Mouse (Mus musculus): ENCODE results near the gene 6330409D20Rik. TPM values are rescaled to one million over a fixed set of nuclear protein-coding genes. Genes with fewer than 3 reads are reported as not detected.

The 6330409D20Rik gene
- total and polyA plus RNA-seq, 2 experiments from 2014 or later: 2.1 to 2.9 TPM

DNA sequence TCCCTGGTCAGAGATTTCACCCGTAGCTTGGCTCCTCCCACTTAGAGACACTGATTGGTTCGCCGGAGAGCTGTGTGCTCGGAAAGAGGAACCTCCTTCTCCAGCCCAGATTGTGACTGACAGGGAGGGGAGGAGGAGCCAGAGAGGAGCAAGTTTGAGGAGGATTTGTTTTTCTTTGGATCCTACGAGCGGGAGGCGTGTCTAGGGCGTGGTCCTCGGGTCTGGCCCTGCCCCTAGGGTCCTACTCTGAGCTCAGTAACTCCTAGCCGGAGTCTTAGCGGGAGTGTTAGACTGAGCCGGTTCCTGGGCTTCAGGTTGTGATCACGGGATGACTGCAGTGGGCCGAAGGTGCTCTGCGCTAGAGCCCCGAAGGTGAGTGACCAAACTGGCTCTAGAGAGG, 13.4 kb downstream of the 6330409D20Rik start:
- TF ChIP-seq CTCF (IDR thresholded peaks at IDR 0.05; ENCODE audit: low read depth): no peak
- H3K36me3 ChIP-seq (ENCODE audit: insufficient read depth): no peaks in the 10 kb centered on the region
- H3K9ac ChIP-seq: peak overlapping the region; percentile 10; the same call in 1 of the 2 replicates

GRCm38 (mm10) chr2:32724832-32725790, 15.7 kb downstream of the 6330409D20Rik start:
- H3K27ac ChIP-seq (ENCODE audit: low read depth, low read length): no peak overlapping the region
- no peak for TF ChIP-seq CTCF (IDR thresholded peaks at IDR 0.05; ENCODE audit: low read depth)
- no peaks in the 10 kb centered on the region for H3K27me3 ChIP-seq (ENCODE audit: insufficient read depth, low read length)
- WGBS: 79% methylated on average over 16 of the region's 16 CpGs
- ATAC-seq (no peak), DNase-seq (no peak)
- no peaks in the 10 kb centered on the region for H3K36me3 ChIP-seq (ENCODE audit: insufficient read depth)
- H3K4me3 ChIP-seq (ENCODE audit: low read depth, low read length): no peak overlapping the region
- H3K4me1 ChIP-seq (ENCODE audit: insufficient read depth): no peaks in the 10 kb centered on the region
- H3K9me3 ChIP-seq (ENCODE audit: low read length): no peaks in the 10 kb centered on the region
- no peak overlapping the region for H3K9ac ChIP-seq
- no peak overlapping the region for H3K4me2 ChIP-seq (ENCODE audit: low read depth)

More for the DNA sequence above, 13.4 kb downstream of the 6330409D20Rik start:
- H3K9me3 ChIP-seq (ENCODE audit: low read length): no peaks in the 10 kb centered on the region
- peak overlapping the region; percentile 49 for H3K4me2 ChIP-seq (ENCODE audit: low read depth)
- peak; percentile 86 for DNase-seq
- H3K27ac ChIP-seq (ENCODE audit: low read depth, low read length): no peak overlapping the region
- 2% methylated on average over 16 of the region's 16 CpGs for WGBS
- H3K4me1 ChIP-seq (ENCODE audit: insufficient read depth): no peaks in the 10 kb centered on the region
- peak overlapping the region; percentile 35 for H3K4me3 ChIP-seq (ENCODE audit: low read depth, low read length)
- peak; percentile 98 for ATAC-seq
- H3K27me3 ChIP-seq (ENCODE audit: insufficient read depth, low read length): no peaks in the 10 kb centered on the region

GRCm38 (mm10) chr2:32724149-32724548, 16.7 kb downstream of the 6330409D20Rik start:
- H3K4me3 ChIP-seq (ENCODE audit: low read depth, low read length): no peak overlapping the region
- no peaks in the 10 kb centered on the region for H3K4me1 ChIP-seq (ENCODE audit: insufficient read depth)
- no peak overlapping the region for H3K4me2 ChIP-seq (ENCODE audit: low read depth)
- WGBS: 81% methylated on average over 4 of the region's 4 CpGs
- ATAC-seq: no peak
- no peaks in the 10 kb centered on the region for H3K9me3 ChIP-seq (ENCODE audit: low read length)
- no peak for DNase-seq
- H3K27ac ChIP-seq (ENCODE audit: low read depth, low read length): no peak overlapping the region
- H3K36me3 ChIP-seq (ENCODE audit: insufficient read depth): no peaks in the 10 kb centered on the region
- no peak overlapping the region for H3K9ac ChIP-seq
- H3K27me3 ChIP-seq (ENCODE audit: insufficient read depth, low read length): no peaks in the 10 kb centered on the region
- no peak for TF ChIP-seq CTCF (IDR thresholded peaks at IDR 0.05; ENCODE audit: low read depth)

DNA sequence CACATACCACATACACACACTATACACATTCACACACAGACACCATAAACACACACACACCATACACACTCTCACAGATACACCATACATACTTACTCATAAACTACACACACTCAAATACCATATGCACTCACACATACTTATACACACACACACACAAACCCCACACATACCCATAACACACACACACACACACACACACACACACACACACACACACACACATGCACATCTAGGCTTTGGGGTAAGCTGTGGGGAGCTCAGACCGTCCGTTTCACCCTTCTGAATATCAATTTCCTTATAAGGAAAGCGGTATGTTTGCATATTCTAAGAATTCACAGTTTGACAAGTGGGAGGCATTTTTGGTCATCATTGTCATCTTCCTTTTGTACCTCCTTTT, 18.2 kb downstream of the 6330409D20Rik start:
- Histone ChIP-seq H3K4me2 (ENCODE audit: low read depth) (no peak overlapping the region), H3K9me3 (ENCODE audit: low read length) (no peaks in the 10 kb centered on the region), H3K36me3 (ENCODE audit: insufficient read depth) (no peaks in the 10 kb centered on the region), H3K27me3 (ENCODE audit: insufficient read depth, low read length) (no peaks in the 10 kb centered on the region), H3K4me1 (ENCODE audit: insufficient read depth) (no peaks in the 10 kb centered on the region), H3K27ac (ENCODE audit: low read depth, low read length) (no peak overlapping the region), H3K4me3 (ENCODE audit: low read depth, low read length) (no peak overlapping the region), H3K9ac (no peak overlapping the region)
- ATAC-seq (no peak), DNase-seq (no peak)
- no peak for TF ChIP-seq CTCF (IDR thresholded peaks at IDR 0.05; ENCODE audit: low read depth)
- 75% methylated on average over 3 of the region's 3 CpGs for WGBS

DNA sequence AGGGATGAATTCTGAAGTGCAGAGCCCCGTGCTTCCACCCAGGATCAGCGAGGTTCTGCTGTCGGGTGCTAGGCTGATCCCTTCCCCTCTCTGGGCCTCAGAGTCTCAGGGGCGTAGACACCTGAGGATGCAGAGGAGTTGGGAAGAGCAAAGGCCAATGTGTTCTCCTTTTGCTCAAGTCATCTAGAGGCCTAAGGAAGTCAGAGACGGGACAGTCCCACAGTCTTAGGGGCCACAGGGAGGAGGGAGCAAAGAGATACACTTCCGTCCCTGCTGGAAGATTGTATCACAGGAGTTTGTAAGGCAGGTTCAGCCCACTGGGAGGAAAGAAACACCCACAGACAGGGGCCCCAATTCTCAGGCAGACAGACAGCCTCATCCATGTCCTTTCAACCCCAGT, 18.8 kb downstream of the 6330409D20Rik start:
- no peaks in the 10 kb centered on the region for H3K4me1 ChIP-seq (ENCODE audit: insufficient read depth)

GRCm38 (mm10) chr2:32720681-32721229, 20.1 kb downstream of the 6330409D20Rik start, which contains the start of gene Sh2d3c:
Gene Sh2d3c (plus strand): TSS chr2:32721055.
- H3K4me1 ChIP-seq (ENCODE audit: insufficient read depth): no peaks in the 10 kb centered on the region
- H3K9me3 ChIP-seq (ENCODE audit: low read length): no peaks in the 10 kb centered on the region
- H3K36me3 ChIP-seq (ENCODE audit: insufficient read depth): no peaks in the 10 kb centered on the region
- H3K4me3 ChIP-seq (ENCODE audit: low read depth, low read length): no peak within 1 kb of the TSS
- DNase-seq: peak; percentile 14
- no peaks in the 10 kb centered on the region for H3K27me3 ChIP-seq (ENCODE audit: insufficient read depth, low read length)
- no peak for TF ChIP-seq CTCF (IDR thresholded peaks at IDR 0.05; ENCODE audit: low read depth)
- ATAC-seq: no peak
- no peak within 1 kb of the TSS for H3K27ac ChIP-seq (ENCODE audit: low read depth, low read length)
- no peak within 1 kb of the TSS for H3K9ac ChIP-seq
- H3K4me2 ChIP-seq (ENCODE audit: low read depth): no peak within 1 kb of the TSS
- 44% methylated on average over 8 of the region's 8 CpGs for WGBS

More for the DNA sequence above, 18.8 kb downstream of the 6330409D20Rik start:
- no peak overlapping the region for H3K27ac ChIP-seq (ENCODE audit: low read depth, low read length)
- H3K4me2 ChIP-seq (ENCODE audit: low read depth): no peak overlapping the region
- WGBS: 69% methylated on average over 6 of the region's 6 CpGs
- no peaks in the 10 kb centered on the region for H3K9me3 ChIP-seq (ENCODE audit: low read length)
- TF ChIP-seq CTCF (IDR thresholded peaks at IDR 0.05; ENCODE audit: low read depth): no peak
- H3K36me3 ChIP-seq (ENCODE audit: insufficient read depth): no peaks in the 10 kb centered on the region
- no peaks in the 10 kb centered on the region for H3K27me3 ChIP-seq (ENCODE audit: insufficient read depth, low read length)
- ATAC-seq (no peak), DNase-seq (no peak)
- H3K9ac ChIP-seq: no peak overlapping the region
- H3K4me3 ChIP-seq (ENCODE audit: low read depth, low read length): no peak overlapping the region

GRCm38 (mm10) chr2:32720053-32720452, 20.8 kb downstream of the 6330409D20Rik start:
- Histone ChIP-seq H3K9me3 (ENCODE audit: low read length) (no peaks in the 10 kb centered on the region), H3K4me1 (ENCODE audit: insufficient read depth) (no peaks in the 10 kb centered on the region), H3K36me3 (ENCODE audit: insufficient read depth) (no peaks in the 10 kb centered on the region), H3K9ac (no peak overlapping the region), H3K27me3 (ENCODE audit: insufficient read depth, low read length) (no peaks in the 10 kb centered on the region), H3K27ac (ENCODE audit: low read depth, low read length) (no peak overlapping the region), H3K4me3 (ENCODE audit: low read depth, low read length) (no peak overlapping the region), H3K4me2 (ENCODE audit: low read depth) (no peak overlapping the region)
- ATAC-seq (no peak), DNase-seq (no peak)
- WGBS: 84% methylated on average over 3 of the region's 3 CpGs
- no peak for TF ChIP-seq CTCF (IDR thresholded peaks at IDR 0.05; ENCODE audit: low read depth)

Measured in forebrain, postnatal 0 days (tissue).